Mouse (Mus musculus): ENCODE data around the gene Klk1b1.
"Not testable (repeated sequence)": the region's sequence is repeated elsewhere in the genome, so short reads cannot be mapped to it uniquely, and the experiment has no call there.

Klk1b1 gene

DNA sequence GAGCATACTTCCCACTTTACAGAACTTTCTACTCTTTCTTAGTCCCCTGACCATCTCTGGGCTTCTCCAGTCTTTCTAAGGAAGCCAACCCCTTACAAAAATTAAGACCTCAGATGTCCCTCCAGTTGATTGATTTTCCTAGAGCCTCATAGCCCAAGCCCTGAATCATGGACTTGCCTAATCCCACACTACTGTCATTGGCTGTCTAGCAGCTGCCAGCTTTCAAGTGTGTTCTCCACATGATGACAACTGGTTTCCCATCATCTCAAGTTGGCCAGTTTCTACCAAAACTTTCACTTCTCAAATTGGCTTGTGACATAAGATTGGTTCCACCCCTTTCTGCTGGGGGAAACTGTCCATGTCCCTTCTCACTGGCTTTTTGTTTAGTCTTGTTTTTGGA lies 38.3 kb downstream of the Klk1b1 start:
- no peak for DNase-seq (ENCODE audit: low spot score in 2 of 2)

DNA sequence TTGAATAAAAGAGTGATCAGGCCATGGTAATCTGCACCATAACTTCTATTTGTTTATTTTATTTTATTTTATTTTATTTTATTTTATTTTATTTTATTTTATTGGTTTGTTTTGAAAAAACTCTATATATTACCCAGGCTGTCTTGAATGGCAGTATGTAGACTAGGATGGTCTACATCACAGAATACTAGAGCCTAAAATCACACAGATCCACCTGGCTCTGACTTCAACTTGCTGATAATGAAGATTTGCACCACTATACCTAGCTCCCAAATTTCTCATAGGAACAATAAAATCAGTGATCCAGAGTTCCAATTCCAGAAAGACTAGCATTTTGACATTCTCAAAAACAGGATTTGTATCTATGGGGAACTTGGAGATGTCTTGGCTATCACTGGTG lies 45.3 kb downstream of the Klk1b1 start, which contains the start of gene Klk1b26:
TSS of gene Klk1b26 (plus strand) at position 301 of the 400 bp plus-strand sequence.
- DNase-seq (ENCODE audit: low spot score in 2 of 2), result not testable (repeated sequence)

- DNase-seq (ENCODE audit: low spot score in 2 of 2), result not testable (repeated sequence)
Observed at GRCm38 (mm10) chr7:44014666-44015065, 48.1 kb downstream of the Klk1b1 start.

DNA sequence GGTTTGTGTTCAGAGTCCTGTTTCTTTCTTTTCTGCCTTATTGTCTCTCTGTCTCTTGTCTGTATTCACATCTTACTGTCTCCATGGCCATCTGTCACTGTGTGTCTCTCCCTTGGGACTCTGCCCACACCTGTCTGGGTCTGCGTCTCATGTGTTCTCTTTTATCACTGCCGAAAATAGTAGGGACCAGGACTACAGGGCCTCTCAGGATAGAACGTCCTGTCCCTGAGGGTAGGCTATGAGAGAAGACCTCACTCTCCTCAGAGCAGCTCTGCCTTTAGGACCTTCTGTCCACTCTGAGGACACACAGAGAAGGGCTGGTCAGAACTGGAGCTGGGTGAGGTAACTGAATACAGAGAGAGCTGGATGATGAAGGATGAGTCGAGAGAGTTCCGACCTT lies 48.5 kb downstream of the Klk1b1 start:
- DNase-seq (ENCODE audit: low spot score in 2 of 2), result no peak

All from spleen, postnatal 10 days (tissue).